Mouse (Mus musculus) kidney, postnatal 0 days (tissue): ENCODE measurements at regions not wholly inside any gene's neighbourhood (a gene's known extent, or its start where the extent isn't known, plus 50 kb on each side); places are given as distances from the start of the nearest gene placed in this dataset.

ENCODE experiments used
- ATAC-seq: fragments of 200-750 bp; cut with Nextera tagmentation; replicated peaks from 2 replicates; pipeline ENCODE4 v1.8.0; 2017; ENCODE audit warnings: low read depth, moderate number of reproducible peaks, moderate TSS enrichment, moderate library complexity; ENCODE audit not compliant: low FRiP score
- DNase-seq: peaks from one replicate; pipeline ENCODE4 v3.0.0-alpha.2; 2016; ENCODE audit warnings: low spot score
- H3K27ac ChIP-seq: fragments of 300-500 bp; sonication (generic); 2 replicates; pipeline ENCODE4 v1.5.1; 2014; ENCODE audit warnings: mild to moderate bottlenecking
- H3K27me3 ChIP-seq: fragments of 300-500 bp; sonication (generic); 2 replicates; pipeline ENCODE4 v1.6.1; 2014; ENCODE audit warnings: low read length, mixed read lengths; ENCODE audit not compliant: insufficient read depth
- H3K36me3 ChIP-seq: fragments of 300-500 bp; sonication (generic); 2 replicates; pipeline ENCODE4 v1.6.1; 2014; ENCODE audit warnings: low read length, mixed read lengths; ENCODE audit not compliant: insufficient read depth
- H3K4me1 ChIP-seq: fragments of 300-500 bp; sonication (generic); replicated peaks from 2 replicates; pipeline ENCODE4 v1.6.1; 2014; ENCODE audit warnings: antibody characterized with exemption, low read length, mixed read lengths; ENCODE audit not compliant: insufficient read depth
- H3K4me2 ChIP-seq: fragments of 300-500 bp; sonication (generic); 2 replicates; pipeline ENCODE4 v1.6.1; 2014; ENCODE audit warnings: mild to moderate bottlenecking, low read length, moderate library complexity, mixed read lengths
- H3K4me3 ChIP-seq: fragments of 300-500 bp; sonication (generic); replicated peaks from 2 replicates; pipeline ENCODE4 v1.5.1; 2014; ENCODE audit warnings: low read depth, low read length
- H3K9ac ChIP-seq: fragments of 300-500 bp; sonication (generic); 2 replicates; pipeline ENCODE4 v1.6.1; 2014; ENCODE audit warnings: low read depth, low read length
- H3K9me3 ChIP-seq: fragments of 300-500 bp; sonication (generic); replicated peaks from 2 replicates; pipeline ENCODE4 v1.6.1; 2016; ENCODE audit warnings: low read length, inconsistent platforms, mixed read lengths
- CTCF ChIP-seq: IDR thresholded peaks from 2 replicates; pipeline ENCODE4 v1.5.1; 2016; ENCODE audit warnings: antibody characterized with exemption, low read depth, mild to moderate bottlenecking, moderate library complexity
- WGBS: fragments of 180-500 bp; shearing (Covaris S2); extraction: QIAGEN DNeasy Blood & Tissue Kit; methylation state at CpG from one replicate; pipeline ENCODE4 v1.1.7; 2014; 5-methylcytosine and 5-hydroxymethylcytosine counted together

GRCm38 (mm10) chr11:90121902-90122301 lies 65.6 kb upstream of the Gm45716 start:
- Histone ChIP-seq H3K4me1 (no peaks in the 10 kb centered on the region), H3K27ac (no peak overlapping the region), H3K9ac (no peak overlapping the region), H3K36me3 (no peaks in the 10 kb centered on the region), H3K4me2 (no peak overlapping the region), H3K27me3 (no peaks in the 10 kb centered on the region), H3K4me3 (no peak overlapping the region), H3K9me3 (no peaks in the 10 kb centered on the region)
- WGBS = 61% methylated on average over 3 of the region's 3 CpGs
- ATAC-seq (no peak), DNase-seq (no peak)
- no peak for TF ChIP-seq CTCF

- ATAC-seq = no peak
- Histone ChIP-seq H3K36me3 (no peaks in the 10 kb centered on the region), H3K27ac (no peak overlapping the region), H3K4me3 (no peak overlapping the region), H3K27me3 (no peaks in the 10 kb centered on the region), H3K4me2 (no peak overlapping the region), H3K9ac (no peak overlapping the region), H3K4me1 (no peaks in the 10 kb centered on the region), H3K9me3 (no peaks in the 10 kb centered on the region)
- DNase-seq = peak; percentile 64
- 69% methylated on average over 3 of the region's 3 CpGs for WGBS
- TF ChIP-seq CTCF = no peak
Measured at GRCm38 (mm10) chr11:90122709-90123108, 64.8 kb upstream of the Gm45716 start.

- Histone ChIP-seq H3K36me3 (no peaks in the 10 kb centered on the region), H3K4me3 (no peak overlapping the region), H3K27me3 (no peaks in the 10 kb centered on the region), H3K27ac (no peak overlapping the region), H3K9ac (no peak overlapping the region), H3K4me2 (no peak overlapping the region), H3K9me3 (no peaks in the 10 kb centered on the region), H3K4me1 (no peaks in the 10 kb centered on the region)
- ATAC-seq (no peak), DNase-seq (no peak)
- no peak for TF ChIP-seq CTCF
- 81% methylated on average over 5 of the region's 5 CpGs for WGBS
Measured at GRCm38 (mm10) chr11:90123851-90124250, 63.6 kb upstream of the Gm45716 start.

GRCm38 (mm10) chr11:90126289-90126688 lies 61.2 kb upstream of the Gm45716 start:
- TF ChIP-seq CTCF = no peak
- WGBS = 15% methylated on average over 4 of the region's 4 CpGs
- H3K27ac ChIP-seq = no peak overlapping the region
- ATAC-seq (no peak), DNase-seq (no peak)
- H3K4me1 ChIP-seq = no peaks in the 10 kb centered on the region
- H3K4me3 ChIP-seq = no peak overlapping the region
- no peak overlapping the region for H3K9ac ChIP-seq
- H3K4me2 ChIP-seq = no peak overlapping the region
- no peaks in the 10 kb centered on the region for H3K9me3 ChIP-seq
- H3K36me3 ChIP-seq = no peaks in the 10 kb centered on the region
- H3K27me3 ChIP-seq = no peaks in the 10 kb centered on the region

GRCm38 (mm10) chr11:90128865-90129415 lies 58.5 kb upstream of the Gm45716 start:
- DNase-seq = no peak
- Histone ChIP-seq H3K36me3 (no peaks in the 10 kb centered on the region), H3K27ac (no peak overlapping the region), H3K9ac (no peak overlapping the region), H3K4me3 (no peak overlapping the region), H3K4me1 (no peaks in the 10 kb centered on the region), H3K27me3 (no peaks in the 10 kb centered on the region), H3K9me3 (no peaks in the 10 kb centered on the region), H3K4me2 (no peak overlapping the region)
- no peak for ATAC-seq
- WGBS = 86% methylated on average over 7 of the region's 7 CpGs
- no peak for TF ChIP-seq CTCF

- no peak; the same call in 1 of the 2 replicates for ATAC-seq
- Histone ChIP-seq H3K27me3 (no peaks in the 10 kb centered on the region), H3K9me3 (no peaks in the 10 kb centered on the region), H3K4me3 (no peak overlapping the region), H3K9ac (no peak overlapping the region), H3K36me3 (no peaks in the 10 kb centered on the region), H3K27ac (no peak overlapping the region), H3K4me2 (0 out of 2 replicates have a peak overlapping the region, but pooled peaks have one; percentile 3), H3K4me1 (no peaks in the 10 kb centered on the region)
- TF ChIP-seq CTCF = no peak
- peak; percentile 73 for DNase-seq
- WGBS = 24% methylated on average over 12 of the region's 12 CpGs
Measured at GRCm38 (mm10) chr11:90129793-90130624, 57.5 kb upstream of the Gm45716 start.
